Mouse (Mus musculus): ENCODE data around the gene Rbfox1.

Rbfox1 gene

DNA sequence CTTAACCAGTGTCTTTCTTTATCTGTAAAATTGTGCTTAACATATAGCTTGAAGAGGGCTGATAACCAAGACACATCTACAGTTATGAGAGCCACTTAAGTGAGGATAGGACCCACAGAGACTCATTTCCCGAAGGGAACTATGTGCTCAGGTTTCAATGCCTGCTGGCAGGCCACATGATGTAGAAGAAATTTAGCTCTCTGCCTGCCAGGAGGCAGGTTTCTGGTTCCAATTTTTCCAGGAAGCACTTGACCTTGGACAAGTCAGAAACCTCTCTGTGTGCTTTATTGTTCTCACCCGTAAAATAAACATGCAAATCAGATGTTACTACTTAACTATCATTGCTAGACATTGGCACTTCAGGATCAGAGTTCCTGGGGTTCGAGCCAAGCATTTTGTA, 1033.5 kb downstream of the Rbfox1 start:
- in situ Hi-C loops (cut with MboI, MseI) = no loop called here

DNA sequence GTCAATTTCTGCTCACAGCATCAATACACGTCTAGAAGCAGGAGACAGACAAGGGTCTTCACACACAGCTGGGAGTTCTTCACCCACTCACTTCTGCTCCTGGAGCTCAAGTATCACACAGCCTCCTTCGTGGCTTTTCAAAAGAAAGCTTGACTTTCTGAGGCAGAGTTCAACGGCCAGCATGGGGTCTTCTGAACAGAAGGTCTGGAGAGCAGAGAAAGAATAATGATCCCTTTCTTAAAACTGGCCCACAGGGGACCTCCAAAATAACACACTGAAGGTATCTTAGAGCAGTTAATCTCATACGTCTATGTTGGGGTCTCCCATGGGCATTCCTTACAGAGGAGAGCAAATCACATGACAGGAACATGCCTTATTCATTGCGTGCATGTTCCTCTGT, 1034.5 kb downstream of the Rbfox1 start:
- in situ Hi-C loops (cut with MboI, MseI) = no loop called here

DNA sequence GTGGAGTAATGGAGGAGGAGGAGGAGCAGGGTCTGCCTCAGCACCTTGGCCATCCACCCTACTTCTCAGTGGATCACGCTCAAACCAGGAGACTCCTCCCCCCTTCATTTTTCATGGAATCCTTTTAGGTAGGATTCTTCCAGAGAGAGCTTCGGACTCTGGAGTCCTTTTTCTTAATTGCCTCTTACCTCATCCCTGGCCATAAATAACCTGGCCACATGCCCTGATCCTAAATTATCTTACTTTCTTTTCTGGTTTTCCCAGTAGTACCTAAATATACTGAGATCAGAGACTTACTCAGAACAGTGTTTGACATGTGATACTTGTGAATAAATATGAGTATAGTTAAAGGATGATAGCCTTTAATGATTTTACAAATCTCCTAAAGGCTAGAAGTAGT, 1042.5 kb downstream of the Rbfox1 start:
- in situ Hi-C loops (cut with MboI, MseI) = no loop called here

DNA sequence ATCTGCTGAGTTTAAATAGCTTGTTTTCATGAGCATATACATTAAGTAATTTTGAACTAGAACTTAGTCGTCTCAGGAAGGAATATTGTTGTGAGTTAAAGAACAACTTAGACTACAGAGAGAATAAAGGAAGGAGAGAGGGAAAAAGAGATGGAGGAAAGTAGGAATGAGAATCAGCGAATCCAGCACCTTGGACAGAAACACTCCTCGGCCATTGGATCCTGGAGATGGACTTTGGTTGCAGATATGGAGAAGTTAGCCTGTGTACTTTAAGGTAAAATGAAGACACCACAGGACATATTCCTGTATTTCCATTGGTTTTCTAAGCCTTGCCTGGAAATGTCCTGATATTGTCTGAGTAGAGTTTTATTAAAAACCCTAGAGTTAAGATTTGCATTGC, 1045.6 kb downstream of the Rbfox1 start:
- in situ Hi-C loops (cut with MboI, MseI) = no loop called here

DNA sequence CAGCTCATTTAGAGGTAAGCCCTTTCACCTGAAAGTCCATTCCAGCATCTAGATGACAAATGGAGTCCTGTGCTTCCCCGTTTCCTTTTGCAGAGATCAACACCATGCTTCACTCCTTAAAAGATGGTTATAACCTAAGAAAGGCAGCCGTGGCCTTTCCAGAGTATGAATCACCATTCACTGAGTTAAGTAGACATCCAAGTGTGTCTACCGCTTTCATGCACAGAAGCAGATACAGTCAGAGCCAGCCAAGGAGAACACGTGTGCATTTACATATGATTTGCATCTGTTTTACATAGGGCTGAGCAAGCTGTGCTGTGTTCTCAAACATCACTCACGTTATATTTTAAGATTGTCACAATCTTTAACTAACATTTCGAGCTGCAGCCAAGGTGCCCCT, 1061.0 kb downstream of the Rbfox1 start:
- in situ Hi-C loops (cut with MboI, MseI) = no loop called here

DNA sequence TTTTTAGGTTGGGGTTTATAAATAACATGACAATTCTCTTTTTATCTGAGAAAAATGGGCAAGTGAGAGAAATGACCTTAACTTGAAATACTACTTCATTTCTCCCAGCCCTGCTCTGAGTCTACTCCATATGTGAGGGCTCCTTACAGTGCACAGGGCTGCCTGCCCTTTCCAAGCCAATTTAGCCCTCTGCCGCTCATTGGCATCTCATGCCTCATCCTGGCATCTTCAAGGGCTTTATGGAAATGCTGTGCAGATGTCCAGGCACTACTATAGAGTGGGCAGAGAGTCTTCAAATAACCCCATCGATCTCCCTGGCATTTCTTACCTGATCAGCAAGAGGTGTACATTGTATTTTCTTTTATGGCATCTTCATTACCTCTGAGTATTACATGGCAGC, 1064.5 kb downstream of the Rbfox1 start:
- in situ Hi-C loops (cut with MboI, MseI) = no loop called here

DNA sequence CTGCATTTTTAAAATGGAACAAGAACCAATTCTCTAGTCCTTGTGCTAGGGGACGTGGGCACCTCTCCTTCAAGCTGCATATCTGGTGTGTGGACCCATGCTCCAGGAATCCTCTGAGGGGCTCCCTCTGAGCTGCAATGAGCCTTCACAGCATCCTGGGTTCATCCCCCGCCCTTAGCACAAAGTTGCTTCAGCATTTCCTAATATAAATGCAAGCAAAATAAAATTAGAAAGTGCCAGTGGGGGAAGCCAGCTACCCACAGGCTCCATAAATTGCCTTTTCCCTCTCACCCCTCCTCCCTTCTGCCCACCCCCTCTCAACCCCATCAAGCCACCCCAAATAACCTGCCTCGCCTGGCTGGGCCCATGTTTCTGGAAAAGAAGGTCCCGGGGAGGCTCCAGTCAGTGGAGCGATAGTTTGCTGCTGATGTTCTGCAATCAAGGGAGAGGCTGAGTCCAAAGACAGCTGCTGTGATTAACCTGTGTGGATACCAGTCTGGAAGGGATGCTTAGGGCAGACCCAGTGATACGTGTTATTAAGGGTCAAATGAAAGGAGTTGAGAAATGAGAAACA, 1070.0 kb downstream of the Rbfox1 start:
- in situ Hi-C loops (cut with MboI, MseI) = no loop called here

DNA sequence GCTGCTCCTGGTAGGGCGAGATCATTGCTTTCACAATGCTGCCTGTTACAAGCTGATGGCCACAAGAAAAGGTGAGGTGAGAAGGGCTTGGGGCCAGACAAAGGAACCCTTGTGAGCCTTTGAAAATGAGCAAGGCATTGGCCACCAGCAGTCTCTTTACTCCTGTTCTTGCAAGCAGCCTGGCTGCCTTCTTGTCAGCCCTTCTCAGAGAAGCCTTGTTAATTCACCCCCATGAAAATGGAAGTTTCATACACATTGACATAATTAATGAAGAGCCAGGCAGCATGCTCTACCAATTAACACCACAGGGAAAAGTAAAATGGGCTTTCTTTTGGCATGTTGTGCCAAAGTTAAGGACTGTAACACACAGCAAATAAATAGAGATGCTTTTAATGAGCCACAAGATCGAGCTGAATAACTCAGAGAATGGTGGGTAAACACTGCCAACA, 1076.8 kb downstream of the Rbfox1 start:
- in situ Hi-C loops (cut with MboI, MseI) = no loop called here

DNA sequence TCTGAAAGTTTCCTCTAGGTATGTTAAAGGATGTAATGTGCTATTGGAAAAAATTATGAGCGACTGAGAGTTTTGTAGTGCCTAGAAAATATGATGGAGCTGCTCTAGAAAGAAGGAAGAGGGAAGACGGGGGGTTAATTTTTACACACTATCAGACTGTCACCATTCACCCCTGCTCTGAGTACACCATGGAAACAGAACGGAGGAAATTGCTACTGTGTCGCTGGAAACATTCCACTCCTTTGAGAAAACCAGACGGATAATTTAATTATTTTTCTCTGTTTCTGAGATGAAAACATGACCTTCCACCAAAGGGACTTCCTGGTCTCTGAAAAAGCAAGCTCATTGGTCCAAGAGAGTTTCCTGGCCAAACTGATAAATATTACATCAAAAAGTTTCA, 1077.4 kb downstream of the Rbfox1 start:
- in situ Hi-C loops (cut with MboI, MseI) = no loop called here

DNA sequence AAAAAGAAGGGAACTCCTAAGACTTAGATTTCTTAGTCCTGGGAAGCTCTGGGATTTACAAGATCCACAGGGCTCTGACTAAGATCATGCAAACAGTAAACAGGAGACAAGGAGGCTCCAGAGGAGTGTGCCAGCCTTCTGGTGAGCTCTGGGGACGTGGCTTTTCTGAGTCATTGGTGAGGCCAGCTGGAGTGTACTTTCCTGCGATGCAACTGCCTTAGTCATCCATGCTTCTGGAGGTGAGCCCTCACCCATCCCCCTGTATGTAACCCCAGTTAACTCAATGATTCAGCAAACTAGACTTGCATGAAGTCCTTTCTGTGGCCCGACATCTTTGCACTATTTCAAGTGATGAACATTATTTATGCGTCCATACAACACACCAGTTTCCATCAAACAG, 1078.4 kb downstream of the Rbfox1 start:
- in situ Hi-C loops (cut with MboI, MseI) = no loop called here

DNA sequence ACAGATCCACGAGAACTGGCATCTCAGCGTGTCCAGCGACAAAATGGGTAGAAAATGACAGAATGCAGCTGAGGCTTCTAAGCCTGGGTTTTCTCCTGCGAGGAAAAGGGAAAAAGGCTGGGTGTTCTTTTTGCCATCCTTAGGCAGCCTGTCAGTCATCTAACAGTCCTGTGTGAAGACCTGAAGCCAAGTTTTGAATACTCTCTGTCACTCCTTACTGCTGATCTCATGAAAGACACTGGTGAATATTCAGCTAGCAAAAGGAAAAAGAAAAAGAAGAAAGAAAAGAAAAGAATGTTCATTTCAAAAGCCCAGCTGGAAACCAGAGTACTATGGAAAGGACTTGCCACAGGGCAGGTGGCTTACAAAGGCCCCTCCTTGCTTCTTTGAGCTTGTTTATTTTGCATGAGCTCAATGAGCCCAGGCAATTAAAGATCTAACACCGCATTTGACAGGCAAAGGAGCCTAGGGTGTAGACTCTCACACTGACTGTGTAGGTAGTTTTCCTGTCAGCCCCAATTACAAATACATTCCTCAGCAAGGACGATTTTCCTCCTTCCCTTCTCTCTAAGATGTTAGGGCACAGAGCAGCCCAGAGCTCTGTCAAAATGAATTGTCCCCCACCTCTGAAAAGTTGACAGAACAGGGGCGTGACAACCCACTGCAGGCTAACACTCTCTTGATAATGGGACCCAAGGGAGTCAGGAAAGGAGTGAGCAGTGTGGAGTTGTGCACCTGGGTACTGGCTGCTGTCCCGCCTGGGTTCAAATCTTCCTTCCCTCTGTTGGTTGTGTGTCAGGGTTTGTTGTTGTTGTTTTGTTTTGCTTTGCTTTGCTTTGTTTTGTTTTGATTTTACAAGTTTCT, 1079.8 kb downstream of the Rbfox1 start:
- in situ Hi-C loops (cut with MboI, MseI) = no loop called here

DNA sequence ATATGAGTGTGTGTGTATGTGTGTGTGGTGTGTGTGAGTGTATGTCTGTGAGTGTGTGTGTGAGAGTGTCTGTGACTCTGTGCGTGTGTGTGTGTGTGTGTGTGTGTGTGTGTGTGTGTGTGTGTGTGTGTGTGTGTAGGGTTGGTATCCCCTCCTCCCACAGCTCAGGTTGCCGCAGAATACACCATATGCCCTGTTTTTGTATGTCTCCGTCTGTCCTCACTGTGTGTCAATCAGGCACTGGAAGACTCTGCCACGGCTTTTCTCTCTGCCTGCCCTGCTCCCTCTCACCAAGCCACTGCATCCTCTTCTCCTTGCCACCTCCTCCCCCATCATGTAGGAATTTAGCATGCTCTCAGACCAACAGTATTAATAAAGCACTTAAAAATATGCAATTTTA, 1084.8 kb downstream of the Rbfox1 start:
- in situ Hi-C loops (cut with MboI, MseI) = no loop called here

DNA sequence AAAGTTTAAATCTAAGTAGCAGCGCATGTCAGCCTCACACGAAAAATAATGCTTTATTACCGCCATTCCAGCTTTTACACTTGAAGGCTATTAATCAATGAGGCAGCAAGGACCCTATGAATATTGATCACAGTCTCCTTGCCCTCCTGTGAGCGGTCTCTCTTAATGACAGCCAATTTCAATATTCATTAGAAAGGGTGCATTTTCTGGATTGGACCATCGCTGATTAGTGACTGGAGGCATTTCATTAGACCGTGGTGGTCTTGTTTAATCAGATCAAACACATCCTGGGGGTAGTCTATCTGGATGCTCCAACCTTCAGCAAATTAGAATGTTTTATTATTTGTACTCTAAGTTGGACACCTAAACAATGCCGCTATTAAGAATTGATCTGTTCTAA, 1091.2 kb downstream of the Rbfox1 start:
- in situ Hi-C loops (cut with MboI, MseI) = no loop called here

DNA sequence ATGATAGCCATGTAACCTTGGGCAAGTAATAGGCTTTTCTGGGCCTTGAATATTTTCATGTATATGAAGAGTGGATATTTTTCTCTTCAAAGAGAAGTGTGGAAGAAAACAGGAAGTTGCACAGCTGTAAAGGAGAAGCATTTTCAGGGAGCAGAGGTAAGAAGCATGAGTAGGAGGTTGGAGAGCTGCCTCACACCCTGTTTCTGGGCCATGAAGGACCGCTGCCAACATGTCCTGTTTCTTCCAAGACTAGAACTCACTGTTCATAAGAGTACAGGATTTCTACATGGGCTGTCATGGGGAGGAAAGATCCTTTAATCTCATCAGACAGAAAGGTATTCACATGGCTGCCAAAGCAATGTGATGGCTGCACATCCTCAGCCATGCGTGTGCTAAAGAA, 1098.8 kb downstream of the Rbfox1 start:
- in situ Hi-C loops (cut with MboI, MseI) = no loop called here

DNA sequence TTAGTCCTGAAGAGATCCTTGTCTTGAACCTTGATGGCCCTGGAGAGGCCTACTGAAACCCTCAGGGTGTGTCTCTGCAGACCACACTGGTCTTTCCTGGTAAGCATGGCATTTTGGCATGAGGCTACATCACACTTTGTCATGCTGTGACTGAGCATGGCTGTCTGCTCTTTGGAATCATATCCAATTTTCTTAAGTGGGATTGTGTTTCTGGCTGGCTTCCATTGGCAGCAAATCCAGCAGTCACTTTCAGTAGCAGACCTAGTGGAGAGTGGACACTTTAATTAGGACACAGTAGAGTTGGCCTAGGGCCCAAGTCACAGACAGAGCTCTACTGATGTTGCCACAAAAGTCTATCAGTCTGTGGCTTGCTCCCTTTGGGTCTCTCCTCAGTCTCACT, 1100.9 kb downstream of the Rbfox1 start:
- in situ Hi-C loops (cut with MboI, MseI) = no loop called here

DNA sequence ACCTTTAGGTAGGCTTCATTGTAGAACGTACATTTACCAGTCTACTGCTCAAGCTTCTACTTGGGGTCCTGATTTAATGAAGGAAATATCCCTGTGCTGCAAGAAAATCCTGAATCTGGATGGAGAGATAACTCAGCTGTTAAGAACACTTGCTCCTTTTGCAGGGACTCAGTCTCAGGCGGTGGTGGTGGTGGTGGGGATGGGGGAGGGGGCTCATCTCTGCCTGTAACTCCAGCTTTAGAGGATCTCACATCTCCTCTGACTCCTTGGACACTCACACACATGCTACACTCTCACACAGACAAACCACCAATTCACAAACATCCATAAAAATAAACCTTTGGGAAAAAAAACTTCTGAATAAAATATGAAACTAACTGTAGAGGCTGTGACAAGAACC, 1101.3 kb downstream of the Rbfox1 start:
- in situ Hi-C loops (cut with MboI, MseI) = no loop called here

DNA sequence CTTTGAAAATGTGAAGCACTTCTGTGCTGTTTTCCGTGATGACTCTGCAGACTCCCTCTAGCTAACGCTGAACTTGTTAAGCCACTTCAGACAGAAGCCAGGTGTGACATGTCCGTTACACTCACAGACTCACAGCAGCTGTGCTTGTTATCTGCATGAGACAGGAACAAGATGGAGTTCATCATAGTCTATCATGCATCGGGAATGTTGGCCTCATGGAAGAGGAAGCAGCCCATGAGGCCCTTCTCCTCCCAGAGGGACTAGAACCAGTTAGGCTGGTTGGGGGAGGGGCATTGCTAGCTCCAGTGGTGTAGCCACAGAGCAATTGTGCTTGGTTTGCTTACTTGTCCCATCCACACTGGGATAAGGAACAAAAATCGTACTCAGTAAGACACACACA, 1107.1 kb downstream of the Rbfox1 start:
- in situ Hi-C loops (cut with MboI, MseI) = no loop called here

DNA sequence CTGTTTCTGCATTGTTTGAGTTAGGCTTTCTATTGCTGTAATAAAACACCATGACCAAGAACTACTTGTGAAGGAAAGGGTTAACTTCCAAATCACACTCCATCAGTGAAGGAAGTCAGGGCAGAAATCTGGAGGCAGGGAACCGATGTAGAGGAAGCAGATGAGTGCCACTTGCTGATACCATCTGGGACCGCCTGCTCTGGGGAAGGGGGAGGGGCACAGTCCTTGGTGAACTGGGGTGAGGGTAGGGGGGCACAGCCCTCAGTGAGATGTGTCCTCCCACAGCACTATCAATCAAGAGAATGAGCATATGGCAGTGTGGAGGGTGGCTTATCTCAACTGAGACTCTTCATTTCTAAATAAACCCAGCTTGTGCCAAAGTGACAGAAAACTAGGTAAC, 1108.0 kb downstream of the Rbfox1 start:
- in situ Hi-C loops (cut with MboI, MseI) = no loop called here

DNA sequence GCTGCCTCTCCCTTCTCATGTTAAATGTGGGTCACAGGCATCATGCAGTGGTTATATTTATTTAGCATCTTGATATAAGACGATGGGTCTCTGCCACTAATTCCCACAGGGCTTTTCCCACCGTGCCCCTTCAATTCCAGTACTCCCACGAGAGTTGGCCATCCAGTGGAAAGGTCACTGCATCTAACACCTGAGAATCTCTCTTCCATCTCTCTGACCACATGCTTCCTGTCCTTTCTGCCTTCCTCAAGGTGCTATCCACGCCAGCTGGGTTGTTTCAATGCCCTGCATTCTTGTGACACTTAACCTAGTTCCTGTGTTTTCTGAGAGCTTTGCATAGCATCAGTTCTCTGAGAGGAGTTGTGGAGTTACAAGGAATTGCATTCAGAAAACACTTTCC, 1112.0 kb downstream of the Rbfox1 start:
- in situ Hi-C loops (cut with MboI, MseI) = no loop called here

DNA sequence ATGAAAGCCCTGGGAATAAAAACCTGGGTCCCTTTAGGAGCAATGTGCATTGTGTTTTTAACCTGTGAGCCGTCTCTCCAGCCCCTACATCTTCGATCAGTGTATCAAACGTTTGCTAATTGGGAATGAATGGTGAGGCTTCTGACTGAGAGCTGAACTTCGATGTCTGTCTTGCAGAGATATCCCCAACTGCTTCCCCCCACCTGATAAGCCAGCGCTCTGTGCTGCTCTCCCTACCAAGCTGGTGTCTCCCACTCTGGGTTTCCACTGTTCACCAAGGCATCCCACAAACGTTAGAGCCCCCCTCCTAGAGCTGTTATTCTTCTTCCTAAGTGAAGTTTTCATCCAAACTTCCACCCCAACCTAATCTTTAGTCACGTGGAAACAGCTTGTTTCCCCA, 1112.7 kb downstream of the Rbfox1 start:
- in situ Hi-C loops (cut with MboI, MseI) = no loop called here

DNA sequence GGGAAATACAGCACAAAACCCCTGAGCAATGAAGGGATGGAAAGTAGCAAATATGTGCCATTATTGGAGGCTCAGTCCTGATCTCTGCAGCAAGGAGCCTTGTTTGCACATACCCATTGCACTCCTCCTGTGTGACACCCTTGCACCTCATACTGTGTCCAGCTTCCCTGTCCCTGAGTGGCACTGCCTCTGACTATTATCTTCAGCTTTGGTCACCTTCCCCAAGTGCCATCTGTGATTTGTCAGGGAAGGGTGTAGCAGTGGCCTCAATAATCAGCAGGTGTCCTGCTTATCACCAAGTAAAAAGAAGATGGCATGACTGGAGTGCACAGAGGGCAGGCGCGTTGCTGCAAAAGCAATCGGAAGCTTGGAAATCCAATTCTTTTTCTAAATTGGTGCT, 1119.4 kb downstream of the Rbfox1 start:
- in situ Hi-C loops (cut with MboI, MseI) = no loop called here

DNA sequence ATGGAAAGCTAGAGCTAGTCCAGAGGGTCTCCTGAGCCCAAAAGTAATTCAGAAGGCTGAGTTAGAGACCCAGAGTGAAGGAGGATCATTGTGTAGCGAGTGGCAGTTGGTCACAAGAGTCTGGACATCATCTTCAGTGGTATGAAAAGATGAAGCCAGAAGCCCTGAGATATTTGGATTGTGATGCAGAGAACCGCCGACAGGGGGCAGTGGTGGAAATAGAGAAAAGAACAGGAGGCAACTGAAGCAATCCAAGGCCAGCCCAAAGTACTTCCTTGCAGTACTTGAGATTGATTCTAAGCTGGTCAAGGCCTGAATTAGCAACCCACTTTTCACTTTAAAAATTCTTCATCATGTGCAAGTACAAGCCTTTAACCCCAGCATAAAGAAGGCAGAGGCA, 1120.3 kb downstream of the Rbfox1 start:
- in situ Hi-C loops (cut with MboI, MseI) = no loop called here

DNA sequence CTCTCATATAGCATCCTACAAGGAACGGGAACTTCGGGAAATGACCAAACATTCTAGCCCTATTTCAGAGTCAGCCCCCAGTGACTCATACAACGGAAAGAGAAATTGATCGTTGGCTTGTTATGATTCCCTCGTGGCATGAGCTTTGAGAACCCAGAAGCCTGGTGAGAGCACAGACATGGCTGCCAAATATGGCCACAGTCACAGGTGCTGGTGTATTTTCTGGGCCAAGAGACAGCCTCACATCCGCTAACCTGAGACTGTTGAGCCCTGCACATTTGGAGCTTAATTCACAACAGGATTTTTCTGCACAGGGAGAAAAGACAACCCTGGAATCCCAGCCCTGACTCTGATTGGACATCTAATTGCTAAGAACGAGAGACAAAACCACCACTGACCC, 1132.2 kb downstream of the Rbfox1 start:
- in situ Hi-C loops (cut with MboI, MseI) = no loop called here

DNA sequence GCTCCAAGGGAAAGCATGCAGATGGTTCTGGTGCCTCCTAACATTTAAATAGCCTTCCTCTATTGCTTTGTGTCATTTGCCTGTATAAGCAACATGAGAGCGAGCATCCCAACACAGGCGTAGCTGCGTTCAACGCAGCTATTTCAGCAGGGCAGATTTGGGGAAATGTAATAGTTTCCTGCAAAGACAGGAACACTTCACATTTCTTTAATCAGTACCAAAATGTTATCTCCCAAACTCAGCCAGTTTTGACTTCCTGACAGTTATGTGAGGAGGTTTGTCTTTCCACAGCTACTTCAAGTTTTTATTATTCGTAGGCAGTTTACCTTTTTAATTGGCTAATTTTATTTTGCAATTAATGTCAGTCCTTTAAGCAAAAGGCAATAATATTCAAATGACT, 1149.1 kb downstream of the Rbfox1 start:
- in situ Hi-C loops (cut with MboI, MseI) = no loop called here
